Mouse (Mus musculus) forebrain, embryonic 12.5 days (tissue): ENCODE data around the gene Btbd9. TPM values are rescaled to one million over a fixed set of nuclear protein-coding genes. Genes with fewer than 3 reads are reported as not detected.

Source experiments
- ATAC-seq: fragments of 200-750 bp; cut with Nextera tagmentation; 2 replicates; pipeline ENCODE4 v1.8.0; 2017; ENCODE audit warnings: moderate TSS enrichment; ENCODE audit not compliant: low FRiP score
- H3K27ac ChIP-seq: fragments of 300-500 bp; sonication (generic); 2 replicates; pipeline ENCODE4 v1.5.1; 2016; ENCODE audit warnings: mild to moderate bottlenecking
- H3K27me3 ChIP-seq: fragments of 300-500 bp; sonication (generic); 2 replicates; pipeline ENCODE4 v1.6.1; 2016; ENCODE audit warnings: mild to moderate bottlenecking
- H3K36me3 ChIP-seq: fragments of 300-500 bp; sonication (generic); replicated peaks from 2 replicates; pipeline ENCODE4 v1.6.1; 2016; ENCODE audit warnings: mild to moderate bottlenecking
- H3K4me1 ChIP-seq: fragments of 300-500 bp; sonication (generic); 2 replicates; pipeline ENCODE4 v1.6.1; 2016
- H3K4me2 ChIP-seq: fragments of 300-500 bp; sonication (generic); 2 replicates; pipeline ENCODE4 v1.6.1; 2016; ENCODE audit warnings: mild to moderate bottlenecking, moderate library complexity
- H3K4me3 ChIP-seq: fragments of 300-500 bp; sonication (generic); replicated peaks from 2 replicates; pipeline ENCODE4 v1.5.1; 2016; ENCODE audit warnings: mild to moderate bottlenecking
- H3K9ac ChIP-seq: fragments of 300-500 bp; sonication (generic); 2 replicates; pipeline ENCODE4 v1.6.1; 2016; ENCODE audit warnings: mild to moderate bottlenecking
- H3K9me3 ChIP-seq: fragments of 300-500 bp; sonication (generic); 2 replicates; pipeline ENCODE4 v1.6.1; 2016
- WGBS: fragments of 180-500 bp; shearing (Covaris S2); methylation state at CpG from one replicate; pipeline ENCODE4 v1.1.7; 2016; 5-methylcytosine and 5-hydroxymethylcytosine counted together
- polyA plus RNA-seq: library from polyadenylated mRNA; unstranded; fragments of >200 nt; fragmentation: Nextera tagmentation; extraction: Ambion mirVana; gene quantifications from 2 replicates; pipeline ENCODE4 v1.2.1, GENCODE M21; 2016

Gene Btbd9
- polyA plus RNA-seq, 1 experiment from 2014 or later: 85.9 TPM

- no peaks in the 10 kb centered on the region for H3K27me3 ChIP-seq
- no peak overlapping the region for H3K4me2 ChIP-seq
- no peak overlapping the region for H3K4me3 ChIP-seq
- H3K4me1 ChIP-seq: peaks cover 48% of the 10 kb centered on the region
- H3K9ac ChIP-seq: no peak overlapping the region
- WGBS: 48% methylated on average over 4 of the region's 5 CpGs
- H3K27ac ChIP-seq: no peak overlapping the region
- H3K9me3 ChIP-seq: no peaks in the 10 kb centered on the region
- H3K36me3 ChIP-seq: no peaks in the 10 kb centered on the region
- ATAC-seq: no peak
Observed at GRCm38 (mm10) chr17:30253028-30253427, 323.3 kb downstream of the Btbd9 start.

DNA sequence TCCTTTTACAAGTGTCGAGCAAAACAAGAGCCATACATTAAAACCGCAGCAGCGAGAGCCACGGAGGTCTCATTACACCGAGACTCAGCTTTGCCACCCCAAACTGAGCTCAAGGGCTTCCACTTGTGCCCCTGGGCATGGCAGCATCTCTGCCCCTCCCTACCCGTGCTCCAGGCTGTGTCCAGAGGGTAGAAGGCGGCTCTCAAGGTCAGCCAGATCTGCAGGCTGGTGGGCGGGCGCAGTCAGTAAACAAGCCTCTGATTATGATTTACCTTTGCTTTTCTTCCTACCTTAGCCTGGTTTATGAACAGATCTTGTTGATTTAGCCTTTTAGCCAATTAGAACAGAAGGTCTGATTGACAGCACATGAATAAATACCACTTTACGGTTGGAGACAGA, 331.0 kb downstream of the Btbd9 start:
- H3K27me3 ChIP-seq: no peaks in the 10 kb centered on the region
- H3K27ac ChIP-seq: 0 out of 2 replicates have a peak overlapping the region, but pooled peaks have one; percentile 21
- H3K9me3 ChIP-seq: no peaks in the 10 kb centered on the region
- no peak overlapping the region for H3K4me2 ChIP-seq
- peaks cover 59% of the 10 kb centered on the region for H3K4me1 ChIP-seq
- no peak for ATAC-seq
- 79% methylated on average over 10 of the region's 10 CpGs for WGBS
- no peaks in the 10 kb centered on the region for H3K36me3 ChIP-seq
- H3K4me3 ChIP-seq: no peak overlapping the region
- H3K9ac ChIP-seq: no peak overlapping the region

DNA sequence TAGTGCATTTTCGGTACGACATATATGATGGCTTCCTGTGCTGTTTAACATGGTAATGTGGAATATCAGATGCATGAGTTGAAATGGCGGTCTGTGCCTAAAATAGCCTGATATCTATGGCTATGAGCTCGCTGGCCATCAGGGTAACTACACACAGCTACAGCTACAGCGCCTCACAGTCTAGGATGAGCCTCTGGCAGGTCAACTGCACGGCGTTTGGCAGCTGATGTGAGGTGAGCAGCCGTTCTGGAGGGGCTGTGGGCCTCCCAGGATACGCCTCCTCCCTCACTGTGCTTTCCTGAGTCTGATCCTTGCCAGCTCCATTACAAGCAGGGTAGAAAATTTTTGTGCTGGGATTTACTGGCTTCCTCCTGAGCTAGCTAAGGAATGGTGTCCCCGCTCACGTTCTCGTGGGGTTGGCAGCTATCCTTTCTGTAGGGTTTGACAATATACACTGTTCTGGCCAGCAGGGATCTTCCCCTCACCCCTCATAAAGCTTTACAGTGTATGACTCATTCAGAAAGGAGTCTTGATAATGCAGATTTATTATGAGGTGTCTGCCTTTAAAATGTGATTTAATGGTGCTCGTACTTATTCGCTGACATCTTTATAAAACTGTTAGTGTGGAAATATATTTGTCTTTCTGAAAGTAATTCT, 331.5 kb downstream of the Btbd9 start:
- no peaks in the 10 kb centered on the region for H3K27me3 ChIP-seq
- no peaks in the 10 kb centered on the region for H3K36me3 ChIP-seq
- no peak overlapping the region for H3K4me2 ChIP-seq
- WGBS: 75% methylated on average over 14 of the region's 14 CpGs
- peaks cover 55% of the 10 kb centered on the region for H3K4me1 ChIP-seq
- no peak overlapping the region for H3K9ac ChIP-seq
- H3K9me3 ChIP-seq: no peaks in the 10 kb centered on the region
- no peak overlapping the region for H3K4me3 ChIP-seq
- ATAC-seq: no peak
- H3K27ac ChIP-seq: 0 out of 2 replicates have a peak overlapping the region, but pooled peaks have one; percentile 2

- Histone ChIP-seq H3K36me3 (no peaks in the 10 kb centered on the region), H3K4me1 (peaks cover 55% of the 10 kb centered on the region), H3K4me3 (no peak overlapping the region), H3K4me2 (no peak overlapping the region), H3K27me3 (no peaks in the 10 kb centered on the region), H3K27ac (no peak overlapping the region), H3K9me3 (no peaks in the 10 kb centered on the region), H3K9ac (no peak overlapping the region)
- no peak for ATAC-seq
- 89% methylated on average over 7 of the region's 7 CpGs for WGBS
Observed at GRCm38 (mm10) chr17:30243540-30243939, 332.7 kb downstream of the Btbd9 start.

DNA sequence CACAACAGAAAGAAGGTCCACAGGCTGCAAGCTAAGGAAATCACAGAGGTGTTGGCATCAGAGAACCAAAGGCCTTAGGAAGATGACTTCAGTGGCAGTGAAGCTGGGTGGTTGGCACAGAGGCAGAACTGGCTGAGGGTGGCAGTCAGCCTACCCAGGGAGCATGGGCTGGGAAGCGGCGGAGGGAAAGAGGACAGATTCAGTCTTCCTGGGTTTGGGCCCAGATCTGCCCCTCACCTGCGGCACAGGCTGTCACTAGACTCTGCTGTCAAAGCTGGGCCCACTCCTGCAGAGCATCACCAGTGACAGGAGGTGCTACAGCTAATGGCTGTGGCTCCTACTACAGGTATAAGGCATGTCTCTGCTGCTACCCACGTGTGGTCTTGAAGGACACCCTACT, 333.6 kb downstream of the Btbd9 start:
- Histone ChIP-seq H3K36me3 (no peaks in the 10 kb centered on the region), H3K9me3 (no peaks in the 10 kb centered on the region), H3K27me3 (no peaks in the 10 kb centered on the region), H3K4me2 (no peak overlapping the region), H3K9ac (no peak overlapping the region), H3K4me1 (peaks cover 55% of the 10 kb centered on the region), H3K4me3 (no peak overlapping the region), H3K27ac (no peak overlapping the region)
- 96% methylated on average over 4 of the region's 4 CpGs for WGBS
- no peak for ATAC-seq

- Histone ChIP-seq H3K4me1 (peaks cover 48% of the 10 kb centered on the region), H3K36me3 (no peaks in the 10 kb centered on the region), H3K9ac (no peak overlapping the region), H3K27me3 (no peaks in the 10 kb centered on the region), H3K9me3 (no peaks in the 10 kb centered on the region), H3K27ac (no peak overlapping the region), H3K4me2 (no peak overlapping the region), H3K4me3 (no peak overlapping the region)
- peak; percentile 33; the same call in 1 of the 2 replicates for ATAC-seq
- WGBS: 57% methylated on average over 17 of the region's 17 CpGs
Observed at GRCm38 (mm10) chr17:30241720-30242322, 334.5 kb downstream of the Btbd9 start.

- 81% methylated on average over 6 of the region's 6 CpGs for WGBS
- peaks cover 50% of the 10 kb centered on the region for H3K4me1 ChIP-seq
Observed at GRCm38 (mm10) chr17:30241061-30241460, 335.2 kb downstream of the Btbd9 start.

GRCm38 (mm10) chr17:30240659-30241058, 335.6 kb downstream of the Btbd9 start:
- no peaks in the 10 kb centered on the region for H3K9me3 ChIP-seq
- no peak for ATAC-seq
- H3K27me3 ChIP-seq: no peaks in the 10 kb centered on the region
- H3K4me2 ChIP-seq: no peak overlapping the region
- no peak overlapping the region for H3K27ac ChIP-seq
- 86% methylated on average over 4 of the region's 4 CpGs for WGBS
- H3K36me3 ChIP-seq: no peaks in the 10 kb centered on the region
- no peak overlapping the region for H3K4me3 ChIP-seq
- H3K9ac ChIP-seq: no peak overlapping the region
- H3K4me1 ChIP-seq: peaks cover 49% of the 10 kb centered on the region

More at GRCm38 (mm10) chr17:30241061-30241460, 335.2 kb downstream of the Btbd9 start:
- Histone ChIP-seq H3K27ac (no peak overlapping the region), H3K27me3 (no peaks in the 10 kb centered on the region), H3K36me3 (no peaks in the 10 kb centered on the region), H3K9ac (no peak overlapping the region), H3K4me3 (no peak overlapping the region), H3K4me2 (no peak overlapping the region), H3K9me3 (no peaks in the 10 kb centered on the region)
- ATAC-seq: no peak

GRCm38 (mm10) chr17:30239458-30239857, 336.8 kb downstream of the Btbd9 start:
- 87% methylated on average over 5 of the region's 5 CpGs for WGBS
- H3K4me1 ChIP-seq: peaks cover 38% of the 10 kb centered on the region
- no peak overlapping the region for H3K27ac ChIP-seq
- H3K36me3 ChIP-seq: no peaks in the 10 kb centered on the region
- H3K4me3 ChIP-seq: no peak overlapping the region
- H3K9ac ChIP-seq: no peak overlapping the region
- no peaks in the 10 kb centered on the region for H3K27me3 ChIP-seq
- no peak overlapping the region for H3K4me2 ChIP-seq
- no peaks in the 10 kb centered on the region for H3K9me3 ChIP-seq
- ATAC-seq: no peak

DNA sequence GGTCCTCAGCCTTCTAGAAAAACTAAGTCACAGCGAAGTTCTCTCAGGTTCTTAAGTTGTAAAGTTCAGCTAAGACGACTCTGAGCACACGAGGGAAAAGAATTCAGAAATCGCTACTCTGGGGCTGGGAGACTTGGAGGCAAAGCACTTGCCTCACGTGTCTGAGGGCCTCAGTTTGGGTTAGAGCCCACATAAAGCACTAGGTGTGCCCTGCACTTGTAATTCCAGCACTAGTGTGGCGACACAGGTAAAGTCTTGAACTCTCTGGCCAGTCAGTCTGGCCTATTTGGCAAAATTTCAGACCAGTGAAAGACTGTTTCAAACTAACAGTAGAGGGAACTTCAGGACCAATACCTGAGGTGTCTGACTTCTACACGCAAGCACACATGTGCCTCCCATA, 338.7 kb downstream of the Btbd9 start:
- H3K9ac ChIP-seq: no peak overlapping the region
- no peaks in the 10 kb centered on the region for H3K27me3 ChIP-seq
- 92% methylated on average over 7 of the region's 7 CpGs for WGBS
- H3K4me2 ChIP-seq: no peak overlapping the region
- no peak overlapping the region for H3K4me3 ChIP-seq
- no peaks in the 10 kb centered on the region for H3K9me3 ChIP-seq
- ATAC-seq: no peak
- H3K36me3 ChIP-seq: no peaks in the 10 kb centered on the region
- no peak overlapping the region for H3K27ac ChIP-seq
- H3K4me1 ChIP-seq: peaks cover 35% of the 10 kb centered on the region

GRCm38 (mm10) chr17:30236611-30237010, 339.7 kb downstream of the Btbd9 start:
- Histone ChIP-seq H3K4me2 (no peak overlapping the region), H3K27me3 (no peaks in the 10 kb centered on the region), H3K27ac (0 out of 2 replicates have a peak overlapping the region, but pooled peaks have one; percentile 22), H3K9ac (no peak overlapping the region), H3K36me3 (no peaks in the 10 kb centered on the region), H3K4me3 (no peak overlapping the region), H3K9me3 (no peaks in the 10 kb centered on the region), H3K4me1 (peaks cover 28% of the 10 kb centered on the region)
- WGBS: 62% methylated on average over 6 of the region's 6 CpGs
- no peak for ATAC-seq

DNA sequence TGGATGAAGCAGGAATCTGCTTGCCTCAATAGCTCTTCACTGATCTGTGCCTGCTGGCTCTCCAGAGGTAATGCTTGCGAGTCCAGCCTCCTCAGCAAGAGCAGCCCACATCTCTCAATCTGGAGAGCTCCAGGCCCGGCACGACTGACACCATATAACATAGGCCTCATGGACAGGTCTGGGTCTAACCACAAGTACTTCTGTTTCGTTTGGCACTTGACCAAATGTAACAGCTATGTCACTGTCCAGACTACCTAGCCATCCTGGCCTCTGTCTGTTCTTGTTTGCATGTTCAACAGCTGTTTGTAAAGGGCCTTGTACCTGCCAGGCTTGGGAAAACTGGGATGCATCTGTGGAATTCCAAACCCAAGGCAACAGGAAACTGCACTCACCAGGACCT, 340.9 kb downstream of the Btbd9 start:
- Histone ChIP-seq H3K4me2 (no peak overlapping the region), H3K9me3 (no peaks in the 10 kb centered on the region), H3K4me1 (peaks cover 19% of the 10 kb centered on the region), H3K27me3 (no peaks in the 10 kb centered on the region), H3K4me3 (no peak overlapping the region), H3K27ac (no peak overlapping the region), H3K9ac (no peak overlapping the region), H3K36me3 (no peaks in the 10 kb centered on the region)
- 76% methylated on average over 4 of the region's 4 CpGs for WGBS
- no peak for ATAC-seq

- ATAC-seq: no peak
- H3K4me3 ChIP-seq: no peak overlapping the region
- H3K27me3 ChIP-seq: no peaks in the 10 kb centered on the region
- H3K4me1 ChIP-seq: peaks cover 30% of the 10 kb centered on the region; the same call in 1 of the 2 replicates
- H3K9ac ChIP-seq: no peak overlapping the region
- no peaks in the 10 kb centered on the region for H3K36me3 ChIP-seq
- H3K9me3 ChIP-seq: no peaks in the 10 kb centered on the region
- H3K4me2 ChIP-seq: no peak overlapping the region
- WGBS: 47% methylated on average over 4 of the region's 4 CpGs
- H3K27ac ChIP-seq: no peak overlapping the region
Observed at GRCm38 (mm10) chr17:30232698-30233097, 343.6 kb downstream of the Btbd9 start.
